Mouse (Mus musculus) myocyte (in vitro differentiated cells): ENCODE data around the gene Gm39115. TPM values are rescaled to one million over a fixed set of nuclear protein-coding genes. Genes with fewer than 3 reads are reported as not detected.
A peak's percentile ranks its signal among the peaks of the same experiment; 100 is the strongest.

Source experiments
- H3K27me3 ChIP-seq: one replicate; pipeline ENCODE4 v1.6.1; 2011; ENCODE audit not compliant: control insufficient read depth, insufficient read depth, insufficient read length
- H3K36me3 ChIP-seq: one replicate; pipeline ENCODE4 v1.6.1; 2011; ENCODE audit not compliant: control insufficient read depth, insufficient read depth
- H3K4me2 ChIP-seq: one replicate; pipeline ENCODE4 v1.6.1; 2011; ENCODE audit warnings: low read depth, control low read depth
- H3K4me3 ChIP-seq: one replicate; pipeline ENCODE4 v1.5.1; 2011; ENCODE audit warnings: mild to moderate bottlenecking, control low read depth, moderate library complexity
- H3K79me2 ChIP-seq: one replicate; pipeline ENCODE4 v1.6.1; 2011; ENCODE audit not compliant: control insufficient read depth, insufficient read depth
- H3ac ChIP-seq: one replicate; pipeline ENCODE4 v1.6.1; 2011; ENCODE audit not compliant: control insufficient read depth, insufficient read length
- CEBPB ChIP-seq: IDR thresholded peaks from 2 replicates; pipeline ENCODE4 v1.6.1; 2011; ENCODE audit warnings: mild to moderate bottlenecking, moderate library complexity; ENCODE audit not compliant: poor library complexity, insufficient read depth, severe bottlenecking
- E2F4 ChIP-seq: IDR thresholded peaks from one replicate; pipeline ENCODE4 v1.6.1; 2011; ENCODE audit warnings: mild to moderate bottlenecking, control low read depth, moderate library complexity; ENCODE audit not compliant: insufficient read depth
- MAX ChIP-seq: IDR thresholded peaks from one replicate; pipeline ENCODE4 v1.6.1; 2011; ENCODE audit warnings: low read depth, mild to moderate bottlenecking, control low read depth
- MYOD1 ChIP-seq, 3 experiments: IDR thresholded peaks; one replicate each; pipeline ENCODE4 v1.6.1; 2011; ENCODE audit warnings: control low read depth in 2 of 3, low read depth in 2 of 3, mild to moderate bottlenecking in 2 of 3, moderate library complexity in 1 of 3; ENCODE audit not compliant: insufficient read length in 2 of 3, control insufficient read depth in 1 of 3
- MYOG ChIP-seq, 3 experiments: IDR thresholded peaks; one replicate each; pipeline ENCODE4 v1.6.1; 2011; ENCODE audit warnings: control low read depth in 2 of 3, low read depth in 2 of 3, mild to moderate bottlenecking in 2 of 3; ENCODE audit not compliant: insufficient read length in 2 of 3, control insufficient read depth in 1 of 3, insufficient read depth in 1 of 3
- POLR2A ChIP-seq: IDR thresholded peaks from one replicate; pipeline ENCODE4 v1.6.1; 2011; ENCODE audit warnings: low read depth, mild to moderate bottlenecking, control low read depth, moderate library complexity; ENCODE audit not compliant: insufficient read length
- POLR2AphosphoS2 ChIP-seq: IDR thresholded peaks from one replicate; pipeline ENCODE4 v1.6.1; 2011; ENCODE audit warnings: low read depth, control low read depth; ENCODE audit not compliant: insufficient read length
- REST ChIP-seq: IDR thresholded peaks from one replicate; pipeline ENCODE4 v1.6.1; 2011; ENCODE audit warnings: mild to moderate bottlenecking, control low read depth, moderate library complexity; ENCODE audit not compliant: insufficient read depth, insufficient read length
- SRF ChIP-seq: IDR thresholded peaks from one replicate; pipeline ENCODE4 v1.6.1; 2011; ENCODE audit warnings: low read depth; ENCODE audit not compliant: control insufficient read depth, insufficient read length
- TCF12 ChIP-seq: IDR thresholded peaks from one replicate; pipeline ENCODE4 v1.6.1; 2011; ENCODE audit warnings: mild to moderate bottlenecking, control low read depth; ENCODE audit not compliant: poor library complexity, insufficient read depth, severe bottlenecking
- TCF3 ChIP-seq: IDR thresholded peaks from one replicate; pipeline ENCODE4 v1.6.1; 2011; ENCODE audit warnings: low read depth, control low read depth; ENCODE audit not compliant: insufficient read length
- USF1 ChIP-seq: IDR thresholded peaks from one replicate; pipeline ENCODE4 v1.6.1; 2011; ENCODE audit warnings: low read depth, mild to moderate bottlenecking, control low read depth, moderate library complexity
- polyA plus RNA-seq: library from polyadenylated mRNA; unstranded; fragments of >200 nt; fragmentation: generic; extraction: Trizol; gene quantifications from one replicate; pipeline ENCODE4 v1.2.1, GENCODE M21; 2012; ENCODE audit warnings: missing spikeins

The Gm39115 gene
- polyA plus RNA-seq, 1 experiment = not detected

DNA sequence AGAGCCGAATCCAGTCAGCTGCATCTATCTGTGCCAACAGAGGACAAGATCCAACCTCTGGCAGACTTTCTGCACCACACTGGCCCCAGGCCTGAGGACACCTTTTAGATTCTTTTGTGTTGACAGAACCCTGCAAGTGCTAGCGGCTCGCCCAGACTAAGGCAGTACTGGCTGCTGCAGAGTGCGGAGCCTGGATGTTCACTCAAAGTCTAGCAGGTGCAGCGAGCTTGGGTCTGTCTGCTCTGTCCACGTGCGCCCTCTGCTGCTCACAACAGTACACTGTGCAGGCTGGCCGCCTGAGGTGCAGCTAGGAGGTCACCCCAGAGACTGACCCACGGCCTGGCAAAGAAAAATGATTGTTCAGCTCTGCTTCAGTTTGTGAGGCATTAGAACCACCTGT is 38.1 kb downstream of the Gm39115 start:
- Histone ChIP-seq H3ac (no peak overlapping the region), H3K36me3 (no peaks in the 10 kb centered on the region), H3K4me3 (no peak overlapping the region), H3K79me2 (peaks cover 14% of the 10 kb centered on the region), H3K4me2 (no peak overlapping the region), H3K27me3 (peaks cover 18% of the 10 kb centered on the region)
- TF ChIP-seq MYOG (IDR thresholded peaks at IDR 0.05; ENCODE audit: control insufficient read depth in 1 of 3, insufficient read depth in 1 of 3, insufficient read length in 2 of 3, low read depth in 2 of 3) (peak; percentile 8 to 80 (median 63)), POLR2AphosphoS2 (no peak), TCF3 (no peak), POLR2A (no peak), CEBPB (no peak), E2F4 (no peak), SRF (no peak), MYOD1 (IDR thresholded peaks at IDR 0.05; ENCODE audit: control insufficient read depth in 1 of 3, insufficient read length in 2 of 3, low read depth in 2 of 3) (peak in 2 of 3 experiments; percentile 67 to 87), TCF12 (no peak), USF1 (no peak), MAX (no peak), REST (no peak)

GRCm38 (mm10) chr7:142096701-142097100 is 39.1 kb downstream of the Gm39115 start:
- H3K79me2 ChIP-seq = peaks cover 24% of the 10 kb centered on the region
- no peak overlapping the region for H3K4me3 ChIP-seq
- no peak overlapping the region for H3K4me2 ChIP-seq
- H3K27me3 ChIP-seq = peaks cover 18% of the 10 kb centered on the region
- H3K36me3 ChIP-seq = no peaks in the 10 kb centered on the region
- H3ac ChIP-seq = no peak overlapping the region
- TF ChIP-seq CEBPB (no peak), TCF12 (no peak), USF1 (no peak), TCF3 (no peak), POLR2A (no peak), SRF (no peak), E2F4 (no peak), REST (no peak), MAX (no peak), POLR2AphosphoS2 (no peak), MYOD1 (IDR thresholded peaks at IDR 0.05; ENCODE audit: control insufficient read depth in 1 of 3, insufficient read length in 2 of 3, low read depth in 2 of 3) (no peak)

GRCm38 (mm10) chr7:142095183-142095931 is 40.5 kb downstream of the Gm39115 start, which contains the start of gene Dusp8:
TSS of gene Dusp8 (minus strand) at chr7:142095843.
- no peak for TF ChIP-seq POLR2AphosphoS2
- TF ChIP-seq MYOG (IDR thresholded peaks at IDR 0.05; ENCODE audit: control insufficient read depth in 1 of 3, insufficient read depth in 1 of 3, insufficient read length in 2 of 3, low read depth in 2 of 3) = no peak
- TF ChIP-seq TCF3 = no peak
- TF ChIP-seq POLR2A = peak; percentile 51
- TF ChIP-seq MYOD1 (IDR thresholded peaks at IDR 0.05; ENCODE audit: control insufficient read depth in 1 of 3, insufficient read length in 2 of 3, low read depth in 2 of 3) = no peak
- no peak for TF ChIP-seq SRF
- no peak for TF ChIP-seq USF1
- no peak for TF ChIP-seq REST
- no peak for TF ChIP-seq E2F4
- Histone ChIP-seq H3ac (peak within 1 kb of the TSS; percentile 85), H3K4me3 (peak within 1 kb of the TSS; percentile 54), H3K36me3 (no peaks in the 10 kb centered on the region), H3K27me3 (peaks cover 13% of the 10 kb centered on the region), H3K79me2 (peaks cover 28% of the 10 kb centered on the region), H3K4me2 (peak within 1 kb of the TSS; percentile 97)

GRCm38 (mm10) chr7:142094301-142095143 is 41.3 kb downstream of the Gm39115 start:
- Histone ChIP-seq H3K4me2 (peak overlapping the region; percentile 57), H3K27me3 (peaks cover 7% of the 10 kb centered on the region), H3ac (peak overlapping the region; percentile 85), H3K36me3 (no peaks in the 10 kb centered on the region), H3K79me2 (peaks cover 28% of the 10 kb centered on the region), H3K4me3 (peak overlapping the region; percentile 54)
- TF ChIP-seq MAX = no peak
- TF ChIP-seq MYOD1 (IDR thresholded peaks at IDR 0.05; ENCODE audit: control insufficient read depth in 1 of 3, insufficient read length in 2 of 3, low read depth in 2 of 3) = peak in 1 of 3 experiments; percentile 19
